Mouse (Mus musculus) liver, adult 2 months (tissue): ENCODE results near the gene Zfp511. TPM values are rescaled to one million over a fixed set of nuclear protein-coding genes. Genes with fewer than 3 reads are reported as not detected.

Source experiments
- DNase-seq: peaks from one replicate; pipeline ENCODE4 v3.0.0-alpha.2; 2011; ENCODE audit warnings: low read depth, low spot score; ENCODE audit errors: extremely low read depth
- H3K27ac ChIP-seq: fragments of 200-500 bp; replicated peaks from 2 replicates; pipeline ENCODE4 v1.5.1; 2012; ENCODE audit warnings: low read depth, mild to moderate bottlenecking, control low read depth, inconsistent platforms, low read length; ENCODE audit not compliant: insufficient read depth
- H3K27me3 ChIP-seq: fragments of 200-500 bp; 2 replicates; pipeline ENCODE4 v1.6.1; 2012; ENCODE audit warnings: mild to moderate bottlenecking, moderate library complexity, low read length, inconsistent platforms; ENCODE audit not compliant: control insufficient read depth, insufficient read depth
- H3K36me3 ChIP-seq: fragments of 200-500 bp; 2 replicates; pipeline ENCODE4 v1.6.1; 2012; ENCODE audit warnings: low read length, inconsistent platforms; ENCODE audit not compliant: control insufficient read depth, insufficient read depth
- H3K4me1 ChIP-seq: fragments of 200-500 bp; 2 replicates; pipeline ENCODE4 v1.6.1; 2011; ENCODE audit warnings: low read length; ENCODE audit not compliant: control insufficient read depth, insufficient read depth
- H3K4me3 ChIP-seq: fragments of 200-500 bp; 2 replicates; pipeline ENCODE4 v1.5.1; 2011; ENCODE audit warnings: low read depth, mild to moderate bottlenecking, control low read depth, low read length, moderate library complexity; ENCODE audit not compliant: insufficient read depth
- H3K79me2 ChIP-seq: fragments of 200-500 bp; 2 replicates; pipeline ENCODE4 v1.6.1; 2012; ENCODE audit warnings: inconsistent platforms, mild to moderate bottlenecking, low read length, moderate library complexity; ENCODE audit not compliant: control insufficient read depth, insufficient read depth
- H3K9ac ChIP-seq: fragments of 200-500 bp; 2 replicates; pipeline ENCODE4 v1.6.1; 2012; ENCODE audit warnings: low read depth, mild to moderate bottlenecking, control low read depth, inconsistent platforms, low read length
- CTCF ChIP-seq: fragments of 200-500 bp; IDR thresholded peaks from 2 replicates; pipeline ENCODE4 v1.5.1; 2011; ENCODE audit warnings: low read depth, low read length, control low read depth
- POLR2A ChIP-seq: fragments of 200-500 bp; IDR thresholded peaks from 2 replicates; pipeline ENCODE4 v1.6.1; 2011; ENCODE audit warnings: low read length, control low read depth; ENCODE audit not compliant: insufficient read depth; ENCODE audit errors: extremely low read depth
- WGBS: fragments of 180-500 bp; shearing (Covaris S2); methylation state at CpG from one replicate; pipeline ENCODE4 v1.1.7; 2018; 5-methylcytosine and 5-hydroxymethylcytosine counted together
- polyA plus RNA-seq: library from polyadenylated mRNA; depleted of rRNA; stranded (reverse); fragments of >200 nt; gene quantifications from 2 replicates; pipeline ENCODE4 v1.2.3, GENCODE M21; 2012
- total RNA-seq: library from RNA; depleted of rRNA; stranded (reverse); fragments of >200 nt; gene quantifications from 2 replicates; pipeline ENCODE4 v1.2.3, GENCODE M21; 2014

The Zfp511 gene
- total and polyA plus RNA-seq, 2 experiments, result 6.0 to 23.7 TPM

DNA sequence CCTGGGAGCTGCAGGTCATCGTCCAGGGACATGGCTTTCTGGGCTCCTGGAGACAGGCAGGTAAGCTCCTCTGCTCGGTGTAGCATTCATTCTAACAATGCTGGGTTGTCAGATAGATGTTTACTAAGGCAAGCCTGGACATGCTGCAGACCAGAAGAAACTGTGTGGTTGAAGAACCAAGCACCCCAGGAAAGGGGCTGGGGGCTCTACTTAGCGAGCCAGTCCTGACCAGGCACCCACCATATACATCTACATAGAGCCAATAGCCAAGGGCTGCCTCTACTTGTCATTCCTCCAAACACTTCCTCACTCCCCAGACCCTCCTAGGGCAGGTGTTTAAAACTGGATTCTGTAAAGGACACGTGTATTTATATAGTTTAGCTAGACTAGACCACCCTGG is 42.0 kb upstream of the Zfp511 start:
- no peak overlapping the region for H3K27ac ChIP-seq
- peaks cover 13% of the 10 kb centered on the region; the same call in 1 of the 2 replicates for H3K36me3 ChIP-seq
- H3K4me3 ChIP-seq, result no peak overlapping the region
- no peaks in the 10 kb centered on the region for H3K79me2 ChIP-seq
- no peak for DNase-seq
- H3K9ac ChIP-seq, result no peak overlapping the region
- WGBS, result 84% methylated on average over 4 of the region's 4 CpGs
- no peaks in the 10 kb centered on the region for H3K27me3 ChIP-seq
- H3K4me1 ChIP-seq, result no peaks in the 10 kb centered on the region
- no peak for TF ChIP-seq CTCF
- TF ChIP-seq POLR2A, result no peak

DNA sequence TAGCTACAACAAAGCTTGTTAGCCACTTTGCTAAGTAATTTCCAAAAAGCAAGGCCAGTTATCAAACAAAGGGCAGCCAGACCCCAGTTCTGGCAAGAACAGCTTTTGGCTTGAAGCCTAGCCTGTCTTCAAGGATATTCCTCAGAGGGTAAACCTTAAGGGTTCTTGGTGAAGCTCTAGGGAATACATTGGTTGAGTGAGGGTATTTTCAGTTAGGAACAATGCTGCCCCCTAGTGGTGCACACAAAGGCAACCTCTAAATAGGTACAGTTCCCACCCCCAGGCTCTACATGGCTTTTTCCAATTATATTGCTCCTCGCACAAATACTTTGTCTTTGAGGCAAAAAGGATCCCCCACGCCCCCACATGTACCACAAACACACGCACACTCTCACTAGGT is 41.5 kb upstream of the Zfp511 start:
- H3K27me3 ChIP-seq, result no peaks in the 10 kb centered on the region
- peak; percentile 60 for DNase-seq
- 25% methylated on average over 3 of the region's 3 CpGs for WGBS
- H3K27ac ChIP-seq, result no peak overlapping the region
- peak; percentile 75 for TF ChIP-seq CTCF
- no peak for TF ChIP-seq POLR2A
- H3K36me3 ChIP-seq, result peaks cover 13% of the 10 kb centered on the region; the same call in 1 of the 2 replicates
- no peak overlapping the region for H3K9ac ChIP-seq
- H3K4me3 ChIP-seq, result no peak overlapping the region
- no peaks in the 10 kb centered on the region for H3K79me2 ChIP-seq
- no peaks in the 10 kb centered on the region for H3K4me1 ChIP-seq

GRCm38 (mm10) chr7:139998691-139999350 is 37.4 kb upstream of the Zfp511 start:
- TF ChIP-seq CTCF, result no peak
- TF ChIP-seq POLR2A, result no peak
- no peak overlapping the region for H3K4me3 ChIP-seq
- no peak overlapping the region for H3K9ac ChIP-seq
- peaks cover 2% of the 10 kb centered on the region; the same call in 1 of the 2 replicates for H3K4me1 ChIP-seq
- H3K36me3 ChIP-seq, result peaks cover 18% of the 10 kb centered on the region; the same call in 1 of the 2 replicates
- no peaks in the 10 kb centered on the region for H3K27me3 ChIP-seq
- whole genome bisulfite sequencing, result 94% methylated on average over 13 of the region's 13 CpGs
- no peak overlapping the region for H3K27ac ChIP-seq
- no peaks in the 10 kb centered on the region for H3K79me2 ChIP-seq
- DNase-seq, result no peak

DNA sequence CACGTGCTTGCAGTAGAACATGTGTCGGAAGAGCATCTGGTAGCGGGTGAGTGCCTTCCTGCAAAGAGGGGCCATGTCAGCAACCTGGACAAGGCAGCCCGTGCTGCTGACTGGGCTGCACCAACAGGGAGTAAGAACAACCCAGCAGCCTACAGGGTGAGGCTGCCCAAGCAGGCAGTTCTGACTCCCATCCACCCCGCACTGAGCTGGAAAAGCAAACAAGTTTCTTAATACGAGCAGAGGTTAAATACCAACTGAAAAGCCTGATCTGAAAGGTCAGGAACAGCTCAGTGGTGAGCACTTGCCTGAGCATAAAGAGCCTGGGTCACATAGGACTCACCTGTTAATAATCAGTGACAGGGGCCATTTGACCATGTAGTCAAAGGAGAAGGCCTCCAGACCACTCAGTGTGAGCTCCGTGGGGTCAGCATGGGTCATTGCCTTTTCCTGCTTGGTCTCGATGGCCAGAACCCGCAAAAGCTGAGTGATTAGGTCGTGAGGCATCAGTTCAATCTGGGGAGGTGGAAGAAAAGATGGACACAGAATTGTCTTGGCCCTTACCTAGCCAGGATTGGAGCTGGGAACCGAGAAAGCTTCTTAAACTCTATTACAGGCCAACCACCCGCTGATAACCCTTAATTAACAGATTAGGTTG is 35.0 kb upstream of the Zfp511 start:
- H3K4me3 ChIP-seq, result no peak overlapping the region
- DNase-seq, result peak; percentile 75
- H3K36me3 ChIP-seq, result peaks cover 18% of the 10 kb centered on the region; the same call in 1 of the 2 replicates
- H3K27me3 ChIP-seq, result no peaks in the 10 kb centered on the region
- peaks cover 2% of the 10 kb centered on the region; the same call in 1 of the 2 replicates for H3K4me1 ChIP-seq
- TF ChIP-seq CTCF (no peak), POLR2A (no peak)
- 48% methylated on average over 12 of the region's 12 CpGs for WGBS
- no peak overlapping the region for H3K9ac ChIP-seq
- no peaks in the 10 kb centered on the region for H3K79me2 ChIP-seq
- no peak overlapping the region for H3K27ac ChIP-seq

GRCm38 (mm10) chr7:140004666-140005065 is 31.5 kb upstream of the Zfp511 start:
- Histone ChIP-seq H3K27me3 (no peaks in the 10 kb centered on the region), H3K79me2 (no peaks in the 10 kb centered on the region), H3K4me3 (no peak overlapping the region), H3K9ac (no peak overlapping the region), H3K36me3 (peaks cover 8% of the 10 kb centered on the region; the same call in 1 of the 2 replicates), H3K4me1 (peaks cover 2% of the 10 kb centered on the region; the same call in 1 of the 2 replicates), H3K27ac (no peak overlapping the region)
- DNase-seq, result no peak
- 95% methylated on average over 8 of the region's 8 CpGs for WGBS
- TF ChIP-seq POLR2A (no peak), CTCF (no peak)
